Mouse (Mus musculus) lung, embryonic 16.5 days (tissue): ENCODE data around the gene Tbc1d16. TPM values are rescaled to one million over a fixed set of nuclear protein-coding genes. Genes with fewer than 3 reads are reported as not detected.

Experiments
- ATAC-seq: fragments of 200-750 bp; cut with Nextera tagmentation; 2 replicates; pipeline ENCODE4 v1.8.0; 2017; ENCODE audit warnings: low read depth, mild to moderate bottlenecking, moderate library complexity
- H3K27ac ChIP-seq: fragments of 300-500 bp; sonication (generic); 2 replicates; pipeline ENCODE4 v1.5.1; 2014; ENCODE audit warnings: mild to moderate bottlenecking, control low read depth, low read length
- H3K27me3 ChIP-seq: fragments of 300-500 bp; sonication (generic); 2 replicates; pipeline ENCODE4 v1.6.1; 2014; ENCODE audit warnings: low read depth, low read length, mixed read lengths; ENCODE audit not compliant: control insufficient read depth, insufficient read depth
- H3K36me3 ChIP-seq: fragments of 300-500 bp; sonication (generic); 2 replicates; pipeline ENCODE4 v1.6.1; 2014; ENCODE audit warnings: low read length; ENCODE audit not compliant: control insufficient read depth, insufficient read depth
- H3K4me1 ChIP-seq: fragments of 300-500 bp; sonication (generic); replicated peaks from 2 replicates; pipeline ENCODE4 v1.6.1; 2014; ENCODE audit warnings: low read length, mixed read lengths; ENCODE audit not compliant: control insufficient read depth, insufficient read depth
- H3K4me2 ChIP-seq: fragments of 300-500 bp; sonication (generic); 2 replicates; pipeline ENCODE4 v1.6.1; 2014; ENCODE audit warnings: low read depth, low read length, control low read depth
- H3K4me3 ChIP-seq: fragments of 300-500 bp; sonication (generic); 2 replicates; pipeline ENCODE4 v1.5.1; 2014; ENCODE audit warnings: mild to moderate bottlenecking, low read length, control low read depth
- H3K9ac ChIP-seq: fragments of 300-500 bp; sonication (generic); 2 replicates; pipeline ENCODE4 v1.6.1; 2014; ENCODE audit warnings: low read length, control low read depth
- H3K9me3 ChIP-seq: fragments of 300-500 bp; sonication (generic); 2 replicates; pipeline ENCODE4 v1.6.1; 2016; ENCODE audit warnings: low read length; ENCODE audit not compliant: control insufficient read depth
- WGBS: fragments of 180-500 bp; shearing (Covaris S2); extraction: QIAGEN DNeasy Blood & Tissue Kit; methylation state at CpG from one replicate; pipeline ENCODE4 v1.1.7; 2014; 5-methylcytosine and 5-hydroxymethylcytosine counted together
- polyA plus RNA-seq: library from polyadenylated mRNA; unstranded; fragments of >200 nt; fragmentation: Nextera tagmentation; extraction: Ambion mirVana; gene quantifications from 2 replicates; pipeline ENCODE4 v1.2.1, GENCODE M21; 2015

Gene Tbc1d16
- polyA plus RNA-seq, 1 experiment from 2014 or later, result 19.4 TPM

DNA sequence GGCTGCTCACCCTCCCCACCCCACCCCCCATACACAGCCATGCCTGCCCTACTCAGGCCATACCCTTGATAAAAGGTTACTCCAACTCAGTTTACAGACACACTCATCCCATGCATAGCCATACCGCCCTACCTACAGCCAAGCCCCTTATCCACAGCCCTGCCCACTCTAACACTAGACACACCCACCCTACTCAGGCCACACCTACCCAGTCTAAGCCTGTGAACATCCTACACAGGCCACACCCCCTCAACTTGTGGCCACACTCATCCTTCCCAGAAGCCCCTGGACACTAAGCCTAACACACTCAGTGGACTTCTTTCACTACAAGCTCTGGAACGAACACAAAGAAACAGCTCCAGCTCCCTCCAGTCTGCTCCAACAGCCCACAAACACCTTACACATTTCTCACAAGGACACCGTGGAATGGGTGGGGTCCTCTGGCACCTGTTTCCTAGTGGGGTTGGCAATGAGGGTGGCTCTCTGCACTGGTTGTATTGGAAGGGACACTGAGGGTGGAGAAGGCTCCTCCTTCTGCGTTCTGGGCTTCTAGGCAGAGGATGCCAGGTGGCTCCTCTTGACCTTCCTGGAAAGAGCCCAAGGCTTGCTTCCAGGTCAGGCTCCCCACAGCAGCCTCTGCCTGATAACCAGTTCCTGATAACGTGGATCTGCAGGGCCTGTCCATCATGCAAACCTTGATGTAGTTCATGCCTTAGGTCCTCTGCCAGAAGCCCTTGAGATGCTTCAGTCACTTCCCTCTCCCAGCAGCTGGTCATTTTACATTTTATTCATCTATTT is 104.6 kb downstream of the Tbc1d16 start:
- 71% methylated on average over 5 of the region's 5 CpGs for WGBS
- ATAC-seq, result 0 out of 2 replicates have a peak, but pooled peaks have one; percentile 17
- Histone ChIP-seq H3K27me3 (no peaks in the 10 kb centered on the region), H3K4me1 (peaks cover 31% of the 10 kb centered on the region), H3K4me3 (no peak overlapping the region), H3K9ac (no peak overlapping the region), H3K4me2 (no peak overlapping the region), H3K36me3 (no peaks in the 10 kb centered on the region), H3K9me3 (no peaks in the 10 kb centered on the region), H3K27ac (no peak overlapping the region)

DNA sequence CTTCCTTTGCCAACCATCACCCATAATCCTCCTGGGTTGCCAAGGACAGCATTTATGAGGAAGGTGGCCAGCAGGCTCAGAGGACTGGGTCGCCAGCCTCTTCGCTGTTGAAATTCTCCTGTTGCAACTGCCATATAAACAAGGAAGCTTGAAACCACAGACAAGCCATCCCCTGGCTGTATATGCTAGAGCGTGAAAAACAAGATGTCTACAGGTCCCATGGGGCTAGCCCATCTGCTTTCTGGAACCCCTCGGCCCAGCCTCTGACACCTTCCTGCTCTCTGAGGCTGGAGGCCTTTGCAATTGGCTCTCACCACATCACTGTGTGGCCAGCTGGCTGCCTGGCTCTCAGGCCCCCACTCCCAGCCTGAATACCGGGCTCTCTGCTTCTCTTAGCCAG is 105.9 kb downstream of the Tbc1d16 start:
- no peaks in the 10 kb centered on the region for H3K36me3 ChIP-seq
- no peaks in the 10 kb centered on the region for H3K27me3 ChIP-seq
- 73% methylated on average over 5 of the region's 5 CpGs for whole genome bisulfite sequencing
- H3K27ac ChIP-seq, result no peak overlapping the region
- no peak overlapping the region for H3K4me3 ChIP-seq
- H3K4me2 ChIP-seq, result no peak overlapping the region
- H3K4me1 ChIP-seq, result peaks cover 19% of the 10 kb centered on the region
- no peaks in the 10 kb centered on the region for H3K9me3 ChIP-seq
- H3K9ac ChIP-seq, result no peak overlapping the region
- no peak for ATAC-seq

DNA sequence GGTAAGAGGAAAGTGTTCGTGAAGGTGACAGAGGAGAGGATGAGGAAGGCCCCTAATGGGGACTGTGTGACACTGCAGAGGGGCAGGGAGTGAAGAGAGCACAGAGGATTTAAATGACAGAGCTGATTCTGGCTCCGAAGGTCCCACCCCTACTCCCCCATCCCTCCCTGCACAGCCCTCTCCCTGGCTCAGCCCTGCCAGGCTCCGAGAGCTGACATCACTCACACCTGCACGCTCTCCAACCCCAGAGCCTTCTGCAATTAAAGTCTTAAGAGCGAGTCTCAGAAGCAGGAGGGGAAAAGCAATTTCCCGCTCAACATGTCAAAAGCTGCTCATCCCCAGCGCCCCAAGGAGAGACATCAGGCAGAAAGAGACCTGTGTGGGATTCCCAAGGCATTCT is 109.4 kb downstream of the Tbc1d16 start:
- H3K27ac ChIP-seq, result no peak overlapping the region
- H3K4me2 ChIP-seq, result no peak overlapping the region
- H3K9me3 ChIP-seq, result no peaks in the 10 kb centered on the region
- H3K4me1 ChIP-seq, result no peaks in the 10 kb centered on the region
- 30% methylated on average over 7 of the region's 7 CpGs for WGBS
- no peaks in the 10 kb centered on the region for H3K27me3 ChIP-seq
- no peaks in the 10 kb centered on the region for H3K36me3 ChIP-seq
- no peak for ATAC-seq
- H3K9ac ChIP-seq, result no peak overlapping the region
- no peak overlapping the region for H3K4me3 ChIP-seq

DNA sequence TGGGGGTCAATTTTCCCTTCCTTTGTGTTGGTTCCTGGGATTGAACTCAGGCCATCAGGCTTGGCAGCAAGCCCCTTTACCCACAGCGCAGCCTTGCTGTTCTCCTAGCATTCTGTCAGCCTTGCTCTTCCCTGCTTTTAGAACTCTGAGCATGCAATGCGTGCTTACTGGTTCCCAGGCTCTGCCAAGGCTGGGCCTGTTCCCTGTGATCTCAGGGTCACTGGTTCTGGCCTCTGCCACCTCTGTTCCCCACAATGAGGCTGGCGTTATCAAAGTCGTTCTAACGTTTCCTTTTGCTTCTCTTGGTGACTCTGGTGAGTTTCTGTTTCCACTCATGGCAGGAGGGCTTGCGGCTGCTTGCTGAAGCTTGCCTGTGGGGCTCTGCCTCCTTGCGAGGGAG is 110.4 kb downstream of the Tbc1d16 start:
- no peak overlapping the region for H3K9ac ChIP-seq
- no peak for ATAC-seq
- no peaks in the 10 kb centered on the region for H3K36me3 ChIP-seq
- no peak overlapping the region for H3K27ac ChIP-seq
- H3K27me3 ChIP-seq, result no peaks in the 10 kb centered on the region
- H3K4me3 ChIP-seq, result no peak overlapping the region
- no peaks in the 10 kb centered on the region for H3K4me1 ChIP-seq
- no peak overlapping the region for H3K4me2 ChIP-seq
- 60% methylated on average over 7 of the region's 7 CpGs for WGBS
- no peaks in the 10 kb centered on the region for H3K9me3 ChIP-seq

DNA sequence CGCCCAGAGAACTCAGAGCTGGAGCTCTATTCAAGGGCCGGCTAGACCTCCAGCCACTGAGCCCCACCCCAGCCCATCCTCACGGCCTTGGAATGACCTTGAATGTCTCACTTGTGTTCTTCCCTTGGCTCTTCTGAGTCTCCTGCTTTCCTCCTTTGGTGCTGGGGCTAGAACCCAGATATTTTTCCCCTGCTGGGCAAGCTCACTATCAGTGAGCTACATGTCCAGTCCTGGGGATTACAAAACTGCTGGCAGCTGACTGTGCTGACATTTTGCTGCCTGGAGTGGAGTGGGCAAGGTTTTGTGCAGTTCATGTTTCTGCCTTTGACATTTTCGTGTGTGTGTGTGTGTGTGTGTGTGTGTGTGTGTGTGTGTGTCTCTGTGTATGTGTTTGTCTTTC is 111.3 kb downstream of the Tbc1d16 start:
- Histone ChIP-seq H3K4me2 (no peak overlapping the region), H3K9ac (no peak overlapping the region), H3K4me1 (no peaks in the 10 kb centered on the region), H3K27me3 (no peaks in the 10 kb centered on the region), H3K9me3 (no peaks in the 10 kb centered on the region), H3K4me3 (no peak overlapping the region), H3K36me3 (no peaks in the 10 kb centered on the region), H3K27ac (no peak overlapping the region)
- ATAC-seq, result no peak
- WGBS, result 54% methylated on average over 4 of the region's 4 CpGs

DNA sequence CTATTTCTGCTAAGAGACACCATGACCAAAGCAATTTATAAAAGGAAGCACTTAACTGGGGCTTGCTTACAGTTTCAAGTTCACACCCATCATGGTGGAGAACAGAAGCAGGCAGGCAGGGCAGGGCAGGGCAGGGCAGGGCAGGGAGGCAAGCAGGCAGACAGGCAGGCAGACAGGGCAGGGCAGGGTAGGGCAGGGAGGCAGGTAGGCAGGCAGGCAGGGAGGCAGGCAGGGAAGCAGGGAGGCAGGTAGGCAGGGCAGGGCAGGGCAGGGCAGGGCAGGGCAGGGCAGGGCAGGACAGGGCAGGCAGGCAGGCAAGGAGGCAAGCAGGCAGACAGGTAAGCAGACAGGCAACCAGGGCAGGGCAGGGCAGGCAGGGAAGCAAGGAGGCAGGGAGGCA is 115.6 kb downstream of the Tbc1d16 start:
- H3K4me1 ChIP-seq, result peaks cover 3% of the 10 kb centered on the region
- ATAC-seq, result no peak
- H3K9ac ChIP-seq, result no peak overlapping the region
- no peak overlapping the region for H3K27ac ChIP-seq
- no peak overlapping the region for H3K4me2 ChIP-seq
- no peaks in the 10 kb centered on the region for H3K36me3 ChIP-seq
- no peaks in the 10 kb centered on the region for H3K27me3 ChIP-seq
- H3K4me3 ChIP-seq, result no peak overlapping the region
- H3K9me3 ChIP-seq, result no peaks in the 10 kb centered on the region

DNA sequence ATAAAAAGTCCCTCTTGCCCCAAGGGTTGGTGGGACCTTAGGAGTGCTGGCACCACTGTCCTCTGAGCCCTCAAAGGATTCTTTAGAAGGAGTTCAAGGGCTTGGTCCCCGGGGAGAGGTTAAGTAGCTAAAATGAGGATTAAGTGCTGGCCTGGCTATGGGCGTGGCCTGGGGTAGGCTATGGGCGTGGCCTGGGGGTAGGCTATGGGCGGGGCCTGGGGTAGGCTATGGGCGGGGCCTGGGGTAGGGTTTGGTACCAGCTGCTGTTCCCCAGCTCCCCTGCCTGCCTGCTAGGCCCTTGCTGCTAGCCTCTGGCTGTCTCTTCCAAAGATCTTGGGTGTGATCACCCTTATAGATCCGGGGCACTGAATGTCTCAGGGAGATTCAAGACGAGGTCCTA is 117.0 kb downstream of the Tbc1d16 start:
- ATAC-seq, result peak; percentile 40; the same call in 1 of the 2 replicates
- Histone ChIP-seq H3K36me3 (no peaks in the 10 kb centered on the region), H3K4me3 (no peak overlapping the region), H3K9me3 (no peaks in the 10 kb centered on the region), H3K4me1 (peaks cover 4% of the 10 kb centered on the region), H3K27me3 (no peaks in the 10 kb centered on the region), H3K4me2 (no peak overlapping the region), H3K27ac (no peak overlapping the region), H3K9ac (no peak overlapping the region)
- WGBS, result 14% methylated on average over 7 of the region's 7 CpGs

DNA sequence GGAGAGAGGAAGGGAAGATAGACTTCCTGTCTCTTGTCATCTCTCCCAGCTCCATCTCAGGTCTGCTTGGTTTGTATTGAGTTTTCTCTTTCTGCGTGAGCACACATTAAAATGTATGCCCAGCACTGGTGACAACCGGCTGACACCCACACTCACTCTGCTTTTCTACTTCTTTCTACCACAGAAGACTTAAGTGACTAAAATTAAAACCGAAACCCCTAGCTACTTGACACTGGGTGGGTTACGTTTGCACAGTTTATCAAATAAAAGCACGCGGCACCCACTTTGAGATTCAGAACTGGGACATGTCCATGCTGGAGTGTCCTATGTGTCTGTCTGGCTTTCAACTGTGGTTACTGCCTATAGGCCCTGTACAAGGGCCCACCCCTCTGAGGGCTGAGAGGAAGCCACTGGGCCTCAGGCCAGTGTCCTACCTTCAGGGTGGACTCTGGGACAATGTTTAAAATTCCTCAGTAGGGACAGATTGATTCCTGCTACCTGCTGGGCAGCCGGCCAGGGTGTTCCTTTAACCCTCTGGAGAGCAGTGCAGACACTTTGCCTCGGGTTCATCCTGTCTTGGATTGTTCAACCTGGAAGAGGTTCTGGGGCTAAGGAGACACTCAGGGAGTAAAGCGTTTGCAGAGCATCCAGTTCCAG is 118.8 kb downstream of the Tbc1d16 start:
- H3K27ac ChIP-seq, result peak overlapping the region; percentile 32
- H3K4me2 ChIP-seq, result no peak overlapping the region
- no peak for ATAC-seq
- no peak overlapping the region for H3K9ac ChIP-seq
- no peaks in the 10 kb centered on the region; the same call in 1 of the 2 replicates for H3K27me3 ChIP-seq
- H3K36me3 ChIP-seq, result no peaks in the 10 kb centered on the region
- WGBS, result 48% methylated on average over 9 of the region's 9 CpGs
- no peak overlapping the region for H3K4me3 ChIP-seq
- no peaks in the 10 kb centered on the region for H3K9me3 ChIP-seq
- H3K4me1 ChIP-seq, result peaks cover 17% of the 10 kb centered on the region

DNA sequence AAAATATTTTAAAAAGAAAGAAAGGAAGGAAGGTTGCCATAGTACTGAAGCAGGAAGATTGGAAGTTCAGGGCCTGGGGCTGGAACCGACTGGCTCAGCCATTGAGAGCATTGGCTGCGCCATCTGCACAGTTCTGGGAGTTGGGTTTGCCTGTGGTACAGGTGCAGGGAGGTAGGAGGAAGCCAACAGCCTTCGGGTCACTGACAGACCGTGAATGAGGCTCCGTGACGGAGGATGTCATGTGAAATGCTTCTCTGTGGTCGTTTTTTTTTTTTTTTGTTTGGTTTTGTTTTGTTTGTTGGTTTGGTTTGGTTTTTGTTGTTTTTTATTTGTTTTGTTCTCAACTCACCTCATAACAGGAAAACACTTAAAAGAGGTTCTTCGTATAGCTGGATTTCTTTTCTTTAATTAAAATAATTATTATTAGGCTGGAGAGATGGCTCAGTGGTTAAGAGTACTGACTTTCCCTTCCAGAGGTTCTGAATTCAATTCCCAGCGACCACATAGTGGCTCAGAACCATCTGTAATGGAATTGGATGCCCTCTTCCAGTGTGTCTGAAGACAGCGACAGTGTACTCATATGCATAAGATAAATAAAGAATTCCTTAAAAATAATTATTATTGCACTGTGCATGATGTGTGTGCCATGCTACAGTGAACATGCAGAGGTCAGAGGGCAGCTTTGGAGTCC is 119.6 kb downstream of the Tbc1d16 start:
- H3K4me3 ChIP-seq, result no peak overlapping the region
- no peak overlapping the region for H3K9ac ChIP-seq
- ATAC-seq, result no peak
- 77% methylated on average over 10 of the region's 10 CpGs for WGBS
- no peaks in the 10 kb centered on the region for H3K9me3 ChIP-seq
- no peaks in the 10 kb centered on the region; the same call in 1 of the 2 replicates for H3K27me3 ChIP-seq
- no peak overlapping the region for H3K27ac ChIP-seq
- H3K4me1 ChIP-seq, result peaks cover 17% of the 10 kb centered on the region
- no peaks in the 10 kb centered on the region for H3K36me3 ChIP-seq
- no peak overlapping the region for H3K4me2 ChIP-seq
